Comparison of ENCODE assay signal across 9 mouse cellular contexts in genomic region chr5:24604080-24604655, GRCm38 (mm10). TPM values are rescaled to one million over a fixed set of nuclear protein-coding genes. Genes with fewer than 3 reads are reported as not detected.
DNase-seq lines count a peak whose midpoint lies in the region; ATAC-seq and TF ChIP-seq lines count a peak whose summit lies in the region.
"Had no signal": no experiment of that assay in that cellular context is flagged by ENCODE, and none has a peak within 500 bp of the region (broad histone marks: within the 10 kb centered on the region; RNA-seq: fewer than 3 reads in every experiment).

No protein-coding gene starts in this region.

- no peaks in the 10 kb centered on the region for H3K36me3 ChIP-seq in erythroblast, embryonic 14.5 days (ENCODE audit: control insufficient read depth)
- H3K36me3 ChIP-seq in C2C12 (ENCODE audit: control insufficient read depth, insufficient read depth) = no peaks in the 10 kb centered on the region
- H3K36me3 ChIP-seq in forebrain, embryonic 16.5 days (ENCODE audit: control insufficient read depth, insufficient read depth) = no peaks in the 10 kb centered on the region
- no peaks in the 10 kb centered on the region for H3K36me3 ChIP-seq in liver, embryonic 14.5 days (replicated peaks; ENCODE audit: control insufficient read depth, insufficient read depth, low read depth)

- no peaks in the 10 kb centered on the region for H3K9me3 ChIP-seq in erythroblast, embryonic 14.5 days (ENCODE audit: control insufficient read depth, low read length)
- no peaks in the 10 kb centered on the region for H3K9me3 ChIP-seq in forebrain, embryonic 16.5 days (ENCODE audit: control insufficient read depth, low read length)
- no peaks in the 10 kb centered on the region for H3K9me3 ChIP-seq in liver, embryonic 14.5 days (ENCODE audit: control insufficient read depth, low read length)

- DNase-seq in liver, embryonic 14.5 days (ENCODE audit: low read depth in 3 of 3, low spot score in 3 of 3) = no peak
- no peak for DNase-seq in B cell, adult 2 months
- no peak for DNase-seq in frontal cortex, postnatal 36 days (ENCODE audit: low spot score in 2 of 2)
- no peak for DNase-seq in Muller cell, postnatal 12 days (ENCODE audit: inconsistent ontology term)

- peaks cover 4% of the 10 kb centered on the region for H3K79me2 ChIP-seq in C2C12 (ENCODE audit: control insufficient read depth, insufficient read depth)

- H3K4me1 ChIP-seq in erythroblast, embryonic 14.5 days (ENCODE audit: control insufficient read depth) = no peaks in the 10 kb centered on the region; the same call in 1 of the 2 replicates
- peaks cover 66% of the 10 kb centered on the region for H3K4me1 ChIP-seq in forebrain, embryonic 16.5 days (replicated peaks; ENCODE audit: control insufficient read depth, insufficient read depth, low read length)
- 0 out of 4 replicates have a peak, but pooled peaks cover 0 to 3% of the 10 kb centered on the region in 2 experiments for H3K4me1 ChIP-seq in liver, embryonic 14.5 days (replicated peaks; ENCODE audit: control insufficient read depth in 2 of 2, insufficient read depth in 2 of 2, low read length in 1 of 2)

- TF ChIP-seq EP300 in liver, embryonic 14.5 days (IDR thresholded peaks at IDR 0.05; ENCODE audit: low read depth) = no peak

- H3K79me3 ChIP-seq in C2C12 (ENCODE audit: low read depth) = peaks cover 2% of the 10 kb centered on the region

- peak overlapping the region; percentile 72 for H3ac ChIP-seq in C2C12 (ENCODE audit: control insufficient read depth, insufficient read length, low read depth)

- 14% methylated on average over 12 of the region's 12 CpGs for WGBS in forebrain, embryonic 16.5 days
- 26% methylated on average over 12 of the region's 12 CpGs for WGBS in liver, embryonic 14.5 days (ENCODE audit: insufficient replicate concordance)

- peak overlapping the region; percentile 85 for H3K4me2 ChIP-seq in forebrain, embryonic 16.5 days (ENCODE audit: low read length)
- H3K4me2 ChIP-seq in liver, embryonic 14.5 days (ENCODE audit: low read depth) = peak overlapping the region; percentile 43

- peaks cover 83% of the 10 kb centered on the region for H3K27me3 ChIP-seq in erythroblast, embryonic 14.5 days (ENCODE audit: control insufficient read depth)
- H3K27me3 ChIP-seq in C2C12 (ENCODE audit: control insufficient read depth, insufficient read depth, insufficient read length) = no peaks in the 10 kb centered on the region
- H3K27me3 ChIP-seq in forebrain, embryonic 16.5 days (replicated peaks; ENCODE audit: control insufficient read depth, insufficient read depth, low read length) = no peaks in the 10 kb centered on the region
- peaks cover 72% of the 10 kb centered on the region for H3K27me3 ChIP-seq in liver, embryonic 14.5 days (ENCODE audit: control insufficient read depth, insufficient read depth, low read length)

- TF ChIP-seq CTCF in C2C12 (IDR thresholded peaks at IDR 0.05; ENCODE audit: control insufficient read depth, insufficient read depth, insufficient read length) = no peak
- TF ChIP-seq CTCF in liver, embryonic 14.5 days (IDR thresholded peaks at IDR 0.05; ENCODE audit: low read depth) = no peak

- peak overlapping the region; percentile 93 for H3K9ac ChIP-seq in forebrain, embryonic 16.5 days (replicated peaks; ENCODE audit: low read depth, low read length)
- no peak overlapping the region for H3K9ac ChIP-seq in liver, embryonic 14.5 days (replicated peaks)

- peak overlapping the region; percentile 99 for H3K27ac ChIP-seq in forebrain, embryonic 16.5 days (ENCODE audit: low read length)
- H3K27ac ChIP-seq in liver, embryonic 14.5 days = no peak overlapping the region

- no peak for ATAC-seq in erythroblast, adult 5-6 weeks (replicated peaks; ENCODE audit: low FRiP score, poor library complexity, severe bottlenecking)
- ATAC-seq in forebrain, embryonic 16.5 days = peak; percentile 1
- ATAC-seq in liver, embryonic 14.5 days (ENCODE audit: insufficient read depth) = no peak
- ATAC-seq: CD4-positive, CD25-positive, alpha-beta regulatory T cell, adult 4 months had no signal

- peak overlapping the region; percentile 51 for H3K4me3 ChIP-seq in erythroblast, embryonic 14.5 days (replicated peaks)
- H3K4me3 ChIP-seq in C2C12 (ENCODE audit: insufficient read depth, poor library complexity, severe bottlenecking) = peak overlapping the region; percentile 28
- H3K4me3 ChIP-seq in forebrain, embryonic 16.5 days (replicated peaks; ENCODE audit: low read length) = peak overlapping the region; percentile 69
- peak overlapping the region in 1 of 2 experiments; percentile 50; a peak in 3 of 4 replicates for H3K4me3 ChIP-seq in liver, embryonic 14.5 days (ENCODE audit: insufficient read depth in 1 of 2, low read depth in 2 of 2, low read length in 2 of 2)

TF ChIP-seq in C2C12, 6 proteins besides CTCF, POLR2A, EP300 and RAD21:
- TF ChIP-seq MYOG (IDR thresholded peaks at IDR 0.05; ENCODE audit: control insufficient read depth, extremely low read depth, insufficient read length) = no peak
- TF ChIP-seq MAX (IDR thresholded peaks at IDR 0.05) = no peak
- no peak for TF ChIP-seq FOSL1 (IDR thresholded peaks at IDR 0.05; ENCODE audit: insufficient read depth, low read length, poor library complexity, severe bottlenecking)
- no peak for TF ChIP-seq USF1 (IDR thresholded peaks at IDR 0.05; ENCODE audit: low read depth)
- no peak for TF ChIP-seq CEBPB (IDR thresholded peaks at IDR 0.05; ENCODE audit: low read depth)
- TF ChIP-seq MYOD1 (IDR thresholded peaks at IDR 0.05; ENCODE audit: control insufficient read depth, insufficient read length, low read depth) = no peak

RNA-seq across cellular contexts. Expression of gene Chpf2, which starts 17.6 kb away (rescaled TPM):
- polyA plus RNA-seq in erythroblast, embryonic 14.5 days (2012) = 0.75 and 0.89 TPM in 2 replicates
- 0.96 and 1.3 TPM in 2 replicates for total RNA-seq in erythroblast, adult 5-6 weeks (2015; ENCODE audit: low replicate concordance)
- total RNA-seq in erythroblast, adult 5-6 weeks (2017; ENCODE audit: low replicate concordance) = 1.6 and 3.6 TPM in 2 replicates
- polyA plus RNA-seq in C2C12 (2012; fragmentation: generic; extraction: Trizol) = 37.7 TPM
- 20.5 and 20.8 TPM in 2 replicates for polyA plus RNA-seq in forebrain, embryonic 16.5 days (2015; fragmentation: Nextera tagmentation; extraction: Ambion mirVana)
- 5.6 and 5.9 TPM in 2 replicates for polyA plus RNA-seq in liver, embryonic 14.5 days (2012; rRNA removed)
- 5.9 and 6.5 TPM in 2 replicates for polyA plus RNA-seq in liver, embryonic 14.5 days (2014; fragmentation: Nextera tagmentation; extraction: Ambion mirVana)

RNA-seq across cellular contexts. Expression of gene Smarcd3, which starts 20.0 kb away (rescaled TPM):
- polyA plus RNA-seq in erythroblast, embryonic 14.5 days (2012) = not detected in 2 replicates
- not detected in 2 replicates for total RNA-seq in erythroblast, adult 5-6 weeks (2015; ENCODE audit: low replicate concordance)
- 0.42 TPM in 1 of 2 replicates, not detected in the other for total RNA-seq in erythroblast, adult 5-6 weeks (2017; ENCODE audit: low replicate concordance)
- polyA plus RNA-seq in C2C12 (2012; fragmentation: generic; extraction: Trizol) = 87.6 TPM
- 156 and 181 TPM in 2 replicates for polyA plus RNA-seq in forebrain, embryonic 16.5 days (2015; fragmentation: Nextera tagmentation; extraction: Ambion mirVana)
- 1.1 and 1.5 TPM in 2 replicates for polyA plus RNA-seq in liver, embryonic 14.5 days (2012; rRNA removed)
- polyA plus RNA-seq in liver, embryonic 14.5 days (2014; fragmentation: Nextera tagmentation; extraction: Ambion mirVana) = 0.95 and 1.0 TPM in 2 replicates

RNA-seq across cellular contexts. Expression of gene Abcf2, which starts 26.9 kb away (rescaled TPM):
- 4.3 and 5.3 TPM in 2 replicates for polyA plus RNA-seq in erythroblast, embryonic 14.5 days (2012)
- 7.1 and 9.8 TPM in 2 replicates for total RNA-seq in erythroblast, adult 5-6 weeks (2015; ENCODE audit: low replicate concordance)
- total RNA-seq in erythroblast, adult 5-6 weeks (2017; ENCODE audit: low replicate concordance) = 17.4 and 22.3 TPM in 2 replicates
- polyA plus RNA-seq in C2C12 (2012; fragmentation: generic; extraction: Trizol) = 143 TPM
- polyA plus RNA-seq in forebrain, embryonic 16.5 days (2015; fragmentation: Nextera tagmentation; extraction: Ambion mirVana) = 107 and 109 TPM in 2 replicates
- 29.2 and 33.6 TPM in 2 replicates for polyA plus RNA-seq in liver, embryonic 14.5 days (2012; rRNA removed)
- 50.9 and 53.5 TPM in 2 replicates for polyA plus RNA-seq in liver, embryonic 14.5 days (2014; fragmentation: Nextera tagmentation; extraction: Ambion mirVana)

RNA-seq across cellular contexts. Expression of gene 4931409K22Rik, which starts 47.6 kb away (rescaled TPM):
- not detected in 2 replicates for polyA plus RNA-seq in erythroblast, embryonic 14.5 days (2012)
- not detected in 2 replicates for total RNA-seq in erythroblast, adult 5-6 weeks (2015; ENCODE audit: low replicate concordance)
- total RNA-seq in erythroblast, adult 5-6 weeks (2017; ENCODE audit: low replicate concordance) = not detected in 2 replicates
- polyA plus RNA-seq in C2C12 (2012; fragmentation: generic; extraction: Trizol) = not detected
- polyA plus RNA-seq in forebrain, embryonic 16.5 days (2015; fragmentation: Nextera tagmentation; extraction: Ambion mirVana) = 0.26 and 0.35 TPM in 2 replicates
- polyA plus RNA-seq in liver, embryonic 14.5 days (2012; rRNA removed) = 0.03 TPM in 1 of 2 replicates, not detected in the other
- not detected in 2 replicates for polyA plus RNA-seq in liver, embryonic 14.5 days (2014; fragmentation: Nextera tagmentation; extraction: Ambion mirVana)
- polyA plus RNA-seq: CD4-positive, CD25-positive, alpha-beta regulatory T cell, adult 4 months had no signal

Comparison
In these comparisons a context has a peak if more than half of its experiments do, and no peak if none do; other contexts are left out.
1. RNA of gene Smarcd3, which starts 20.0 kb away (polyA plus RNA-seq): 156 to 181 TPM in forebrain, embryonic 16.5 days and 87.6 TPM in C2C12 (single experiment); 0.95 to 1.5 TPM in liver, embryonic 14.5 days and not detected in erythroblast, embryonic 14.5 days; every median in the first group is over 10 times any median in the second.